Comparison of ENCODE assay signal across 8 mouse cellular contexts in genomic region chr4:129672083-129672877, GRCm38 (mm10). TPM values are rescaled to one million over a fixed set of nuclear protein-coding genes. Genes with fewer than 3 reads are reported as not detected.
DNase-seq lines count a peak whose midpoint lies in the region; ATAC-seq and TF ChIP-seq lines count a peak whose summit lies in the region.

Gene Kpna6 (minus strand): TSS chr4:129672767.

- H3K4me1 ChIP-seq in cortical plate, adult 2 months (ENCODE audit: control insufficient read depth, insufficient read depth, low read length): peaks cover 5% of the 10 kb centered on the region; the same call in 1 of the 2 replicates

- ATAC-seq in activated CD4-positive, CD25-positive, alpha-beta regulatory T cell, adult 4 months: peak; percentile 78
- ATAC-seq in megakaryocyte progenitor cell, adult 5-6 weeks (replicated peaks; ENCODE audit: poor library complexity): peak; percentile 93

- peak within 1 kb of the TSS; percentile 58 for H3K4me3 ChIP-seq in cortical plate, adult 2 months (ENCODE audit: insufficient read depth, low read length)

- TF ChIP-seq POLR2A in cortical plate, adult 2 months (IDR thresholded peaks at IDR 0.05; ENCODE audit: extremely low read depth, insufficient read depth, low read length): no peak

- no peak for TF ChIP-seq CTCF in cortical plate, adult 2 months (IDR thresholded peaks at IDR 0.05; ENCODE audit: extremely low read depth, insufficient read depth, low read length)

- DNase-seq in gastrocnemius, postnatal 10 days: peak; percentile 87
- DNase-seq in induced T-regulatory cell, adult 2 months (ENCODE audit: low read depth): peak; percentile 89
- DNase-seq in left cerebral cortex, adult 9 months (ENCODE audit: low spot score in 2 of 2): peak; percentile 69 to 90
- DNase-seq in right cerebral cortex, postnatal 14 days: peak; percentile 90
- DNase-seq in urinary bladder, postnatal 36 days (ENCODE audit: low spot score in 2 of 2): peak; percentile 86 to 88

- H3K27ac ChIP-seq in cortical plate, adult 2 months (ENCODE audit: insufficient read depth, low read length): peak within 1 kb of the TSS; percentile 87

RNA-seq across cellular contexts. Expression of gene Kpna6, which starts in this region (rescaled TPM):
- 10 to 100 TPM in 1 of 2 experiments, 1 to 10 TPM in 1; 7.4 to 11.2 TPM for polyA plus RNA-seq in activated CD4-positive, CD25-positive, alpha-beta regulatory T cell, adult 4 months (2017; shearing (Covaris generic))
- 50.6 and 52.9 TPM in 2 replicates for polyA plus RNA-seq in cortical plate, adult 2 months (2012; rRNA removed)
- total RNA-seq in gastrocnemius, postnatal 10 days (2021): 10 to 100 TPM; 56.4 to 63.3 TPM
- 23.4 and 30.0 TPM in 2 replicates for total RNA-seq in megakaryocyte progenitor cell, adult 5-6 weeks (2015)
- total RNA-seq in megakaryocyte progenitor cell, adult 5-6 weeks (2017): 20.4 and 20.9 TPM in 2 replicates

Comparison
In these comparisons a context has a peak if more than half of its experiments do, and no peak if none do; other contexts are left out.
1. Peak in every context shown above with its lines: DNase-seq, ATAC-seq, H3K4me3 ChIP-seq and H3K27ac ChIP-seq.